Mouse (Mus musculus): ENCODE results near the gene Tmem59l.
"Not testable (repeated sequence)": the region's sequence is repeated elsewhere in the genome, so short reads cannot be mapped to it uniquely, and the experiment has no call there.

- TF ChIP-seq CTCF (IDR thresholded peaks at IDR 0.05); POLR2A (IDR thresholded peaks at IDR 0.05; ENCODE audit: insufficient read depth, low read depth, low read length); EP300 (IDR thresholded peaks at IDR 0.05; ENCODE audit: insufficient read depth, low read depth, low read length): not testable (repeated sequence)
These were observed 24.0 kb upstream of the Tmem59l start for GRCm38 (mm10) chr8:70511174-70511573.

Data from heart, adult 2 months (tissue).